ENCODE assay signal across 13 mouse cellular contexts in genomic region chr5:5109621-5110020, GRCm38 (mm10).
"Had no signal": no experiment of that assay in that cellular context is flagged by ENCODE, and none has a peak within 500 bp of the region (broad histone marks: within the 10 kb centered on the region; RNA-seq: fewer than 3 reads in every experiment).

No protein-coding gene starts in this region.

- H3K4me1 ChIP-seq: limb, embryonic 12.5 days; liver, embryonic 13.5 days; megakaryocyte, embryonic 14.5 days; neural tube, embryonic 12.5 days had no signal

- H3K27ac ChIP-seq: limb, embryonic 12.5 days; liver, embryonic 13.5 days; macrophage; midbrain, embryonic 15.5 days; neural tube, embryonic 12.5 days; stomach, postnatal 0 days had no signal

- H3K4me3 ChIP-seq: limb, embryonic 12.5 days; liver, embryonic 13.5 days; megakaryocyte, embryonic 14.5 days; midbrain, embryonic 15.5 days; neural tube, embryonic 12.5 days had no signal

- H3K27me3 ChIP-seq: limb, embryonic 12.5 days; liver, embryonic 13.5 days; megakaryocyte, embryonic 14.5 days; midbrain, embryonic 15.5 days; neural tube, embryonic 12.5 days had no signal

- DNase-seq: kidney, adult 18-20 months; kidney, postnatal 14 days; liver; liver, embryonic 13.5 days; liver, postnatal 0 days; thymus, postnatal 4 days had no signal

- H3K4me2 ChIP-seq: limb, embryonic 12.5 days; liver, embryonic 13.5 days; midbrain, embryonic 11.5 days; midbrain, embryonic 15.5 days; neural tube, embryonic 12.5 days had no signal

- H3K36me3 ChIP-seq: limb, embryonic 12.5 days; liver, embryonic 13.5 days; midbrain, embryonic 15.5 days; neural tube, embryonic 12.5 days had no signal

- H3K9me3 ChIP-seq: limb, embryonic 12.5 days; liver, embryonic 13.5 days; megakaryocyte, embryonic 14.5 days; midbrain, embryonic 15.5 days; neural tube, embryonic 12.5 days had no signal

- ATAC-seq: liver, postnatal 0 days; midbrain, embryonic 15.5 days had no signal

- H3K9ac ChIP-seq: limb, embryonic 12.5 days; liver, embryonic 13.5 days; liver, postnatal 0 days; midbrain, embryonic 15.5 days; neural tube, embryonic 12.5 days had no signal
